Mouse (Mus musculus): Measurements from ENCODE around the gene 1700016D06Rik. TPM values are rescaled to one million over a fixed set of nuclear protein-coding genes. Genes with fewer than 3 reads are reported as not detected.

Gene 1700016D06Rik
- total and polyA plus RNA-seq, 3 experiments: not detected

DNA sequence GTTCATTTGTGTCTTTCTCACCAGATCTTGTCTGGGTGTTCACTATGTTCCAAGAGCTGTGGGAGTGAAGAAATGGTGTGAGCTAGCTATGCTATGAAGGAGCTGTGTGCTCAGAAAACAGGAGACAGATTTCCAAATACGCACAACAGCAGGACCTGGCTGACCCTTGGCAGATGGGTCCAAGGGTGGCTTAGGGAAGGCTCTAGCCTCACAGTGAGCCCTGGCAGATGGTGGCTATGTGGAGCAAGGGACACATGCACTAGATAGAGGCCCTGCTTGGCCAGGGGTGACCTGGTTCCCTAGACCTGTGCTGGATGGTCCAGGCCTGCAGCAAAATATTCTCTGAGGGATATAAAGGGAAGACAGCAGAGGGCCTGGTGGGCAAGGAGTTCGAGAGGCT is 40.0 kb upstream of the 1700016D06Rik start:
- Histone ChIP-seq H3K27me3 (replicated peaks) (peaks cover 97% of the 10 kb centered on the region), H3K4me1 (ENCODE audit: control insufficient read depth in 1 of 2, insufficient read depth in 2 of 2) (no peaks in the 10 kb centered on the region), H3K9me3 (replicated peaks; ENCODE audit: low read length) (peaks cover 6% of the 10 kb centered on the region)

DNA sequence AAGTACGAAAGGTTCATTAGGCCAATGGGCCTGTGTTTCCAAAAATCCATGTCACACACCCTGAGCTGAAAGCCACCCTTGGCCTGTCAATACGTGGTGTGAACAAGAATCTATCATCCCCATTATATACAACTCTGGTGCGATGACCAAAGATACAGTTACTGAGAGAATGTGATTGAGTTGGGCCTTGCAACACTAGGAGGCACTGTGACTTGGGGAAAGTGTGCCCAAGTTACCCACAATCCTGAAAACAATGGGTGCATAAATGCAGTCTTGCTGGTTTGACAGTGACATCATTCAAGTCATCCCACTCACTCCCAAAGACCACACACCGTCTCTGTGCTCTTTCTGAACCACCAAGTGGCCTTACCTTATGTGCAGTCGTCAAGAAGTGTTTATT is 38.2 kb upstream of the 1700016D06Rik start:
- in situ Hi-C loops (cut with MboI; ENCODE audit: low pct_ligation_motif_present, low pct_unique_long_range_greater_than_20kb, low sequenced_read_pairs): no loop called here
- peaks cover 98% of the 10 kb centered on the region for H3K27me3 ChIP-seq (replicated peaks)
- peak; percentile 20 for TF ChIP-seq SMC3 (IDR thresholded peaks at IDR 0.05; ENCODE audit: low read depth, low read length)
- no peak for TF ChIP-seq UBTF (IDR thresholded peaks at IDR 0.05; ENCODE audit: low read depth, low read length)
- TF ChIP-seq CTCF (conservative IDR thresholded peaks at IDR 0.05 in 1 of 2, IDR thresholded peaks at IDR 0.05 in 1 of 2; ENCODE audit: low read depth in 2 of 2, low read length in 2 of 2): peak in 1 of 2 experiments; percentile 48; a peak in 2 of 4 replicates
- TF ChIP-seq RAD21 (IDR thresholded peaks at IDR 0.05; ENCODE audit: low read depth, low read length): peak; percentile 31
- H3K9ac ChIP-seq (ENCODE audit: insufficient read depth, low read depth): no peak overlapping the region
- H3K4me3 ChIP-seq (replicated peaks in 1 of 3; ENCODE audit: low read depth in 2 of 3, low read length in 2 of 3, poor library complexity in 1 of 3): no peak overlapping the region
- no peaks in the 10 kb centered on the region for H3K79me2 ChIP-seq (replicated peaks; ENCODE audit: control insufficient read depth, extremely low read depth, insufficient read depth, poor library complexity, severe bottlenecking)
- peaks cover 0 to under 1% of the 10 kb centered on the region in 2 experiments; a peak in 1 of 4 replicates for H3K4me1 ChIP-seq (ENCODE audit: control insufficient read depth in 1 of 2, insufficient read depth in 2 of 2)
- H3K4me2 ChIP-seq (ENCODE audit: insufficient read depth, low read depth, poor library complexity, severe bottlenecking): no peak overlapping the region
- dilution Hi-C loops (cut with MboI; ENCODE audit: extremely low pct_ligation_motif_present, extremely low pct_unique_long_range_greater_than_20kb, low sequenced_read_pairs): no loop called here
- H3K27ac ChIP-seq (ENCODE audit: insufficient read depth, low read depth): no peak overlapping the region
- no peaks in the 10 kb centered on the region for H3K36me3 ChIP-seq (replicated peaks in 1 of 2; ENCODE audit: control insufficient read depth in 1 of 2, insufficient read depth in 1 of 2, low read length in 1 of 2)
- no peak for DNase-seq (ENCODE audit: extremely low read depth)
- H3K9me3 ChIP-seq (replicated peaks; ENCODE audit: low read length): no peaks in the 10 kb centered on the region

More for the DNA sequence above, 40.0 kb upstream of the 1700016D06Rik start:
- Histone ChIP-seq H3K79me2 (replicated peaks; ENCODE audit: control insufficient read depth, extremely low read depth, insufficient read depth, poor library complexity, severe bottlenecking) (no peaks in the 10 kb centered on the region), H3K27ac (ENCODE audit: insufficient read depth, low read depth) (no peak overlapping the region), H3K9ac (ENCODE audit: insufficient read depth, low read depth) (no peak overlapping the region), H3K4me3 (replicated peaks in 1 of 3; ENCODE audit: low read depth in 2 of 3, low read length in 2 of 3, poor library complexity in 1 of 3) (no peak overlapping the region), H3K4me2 (ENCODE audit: insufficient read depth, low read depth, poor library complexity, severe bottlenecking) (no peak overlapping the region), H3K36me3 (replicated peaks in 1 of 2; ENCODE audit: control insufficient read depth in 1 of 2, insufficient read depth in 1 of 2, low read length in 1 of 2) (no peaks in the 10 kb centered on the region)
- in situ Hi-C loops (cut with MboI; ENCODE audit: low pct_ligation_motif_present, low pct_unique_long_range_greater_than_20kb, low sequenced_read_pairs) (loop anchor here (10.0 kb wide), 1 partner anchor 204 kb away; no protein-coding TSS in a partner anchor), dilution Hi-C loops (cut with MboI; ENCODE audit: extremely low pct_ligation_motif_present, extremely low pct_unique_long_range_greater_than_20kb, low sequenced_read_pairs) (no loop called here)
- DNase-seq (ENCODE audit: extremely low read depth): no peak
- TF ChIP-seq SMC3 (IDR thresholded peaks at IDR 0.05; ENCODE audit: low read depth, low read length) (no peak), MAX (IDR thresholded peaks at IDR 0.05; ENCODE audit: low read length) (no peak)

DNA sequence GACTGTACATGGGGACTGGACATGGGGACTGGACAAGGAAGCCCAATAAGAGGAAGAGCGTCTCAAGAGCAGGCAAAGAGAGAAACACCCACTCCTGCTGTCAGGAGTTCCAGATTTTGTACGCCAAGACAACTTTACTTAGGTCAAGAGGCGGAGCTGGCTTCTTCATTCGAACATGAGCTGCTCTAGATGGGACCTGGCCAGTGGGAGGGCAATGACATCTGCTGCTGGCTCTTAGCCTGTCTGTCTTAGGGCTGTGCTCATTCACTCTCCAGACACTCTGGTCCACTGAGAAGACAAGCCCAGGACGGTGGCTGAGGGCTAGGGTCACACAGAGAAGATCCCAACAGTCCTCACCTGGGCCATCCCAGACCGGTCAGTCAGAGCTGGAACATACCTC is 36.2 kb upstream of the 1700016D06Rik start:
- H3K27me3 ChIP-seq (replicated peaks): peaks cover 97% of the 10 kb centered on the region

More for the DNA sequence above, 36.2 kb upstream of the 1700016D06Rik start:
- TF ChIP-seq SIN3A (IDR thresholded peaks at IDR 0.05; ENCODE audit: low read length) (no peak), USF2 (conservative IDR thresholded peaks at IDR 0.05; ENCODE audit: low read depth, low read length) (no peak), RAD21 (IDR thresholded peaks at IDR 0.05; ENCODE audit: low read depth, low read length) (no peak), CHD1 (IDR thresholded peaks at IDR 0.05; ENCODE audit: low read depth, low read length) (no peak), MAX (IDR thresholded peaks at IDR 0.05; ENCODE audit: low read length) (no peak), USF1 (IDR thresholded peaks at IDR 0.05; ENCODE audit: low read depth, low read length) (no peak), ZC3H11A (IDR thresholded peaks at IDR 0.05; ENCODE audit: low read depth, low read length) (no peak), MAFK (IDR thresholded peaks at IDR 0.05; ENCODE audit: insufficient replicate concordance, low read length) (no peak), GABPA (IDR thresholded peaks at IDR 0.05; ENCODE audit: insufficient replicate concordance, low read depth, low read length) (no peak), MYC (IDR thresholded peaks at IDR 0.05; ENCODE audit: low read depth, low read length) (no peak), IRF4 (IDR thresholded peaks at IDR 0.05; ENCODE audit: low read depth, low read length) (no peak), CHD2 (IDR thresholded peaks at IDR 0.05; ENCODE audit: low read length) (no peak), EP300 (IDR thresholded peaks at IDR 0.05; ENCODE audit: low read length) (no peak), HCFC1 (IDR thresholded peaks at IDR 0.05; ENCODE audit: low read depth, low read length) (no peak), UBTF (IDR thresholded peaks at IDR 0.05; ENCODE audit: low read depth, low read length) (no peak), SMC3 (IDR thresholded peaks at IDR 0.05; ENCODE audit: low read depth, low read length) (no peak), ETS1 (conservative IDR thresholded peaks at IDR 0.05; ENCODE audit: low read depth, low read length) (no peak), TCF12 (IDR thresholded peaks at IDR 0.05; ENCODE audit: low read depth, low read length) (no peak)
- dilution Hi-C loops (cut with MboI; ENCODE audit: extremely low pct_ligation_motif_present, extremely low pct_unique_long_range_greater_than_20kb, low sequenced_read_pairs): no loop called here
- peaks cover 0 to 4% of the 10 kb centered on the region in 2 experiments; a peak in 2 of 4 replicates for H3K4me1 ChIP-seq (ENCODE audit: control insufficient read depth in 1 of 2, insufficient read depth in 2 of 2)
- no peak overlapping the region for H3K27ac ChIP-seq (ENCODE audit: insufficient read depth, low read depth)
- no peak for DNase-seq (ENCODE audit: extremely low read depth)
- in situ Hi-C loops (cut with MboI; ENCODE audit: low pct_ligation_motif_present, low pct_unique_long_range_greater_than_20kb, low sequenced_read_pairs): no loop called here
- no peaks in the 10 kb centered on the region for H3K36me3 ChIP-seq (replicated peaks in 1 of 2; ENCODE audit: control insufficient read depth in 1 of 2, insufficient read depth in 1 of 2, low read length in 1 of 2)
- H3K9me3 ChIP-seq (replicated peaks; ENCODE audit: low read length): no peaks in the 10 kb centered on the region
- no peak overlapping the region for H3K4me3 ChIP-seq (replicated peaks in 1 of 3; ENCODE audit: low read depth in 2 of 3, low read length in 2 of 3, poor library complexity in 1 of 3)
- H3K4me2 ChIP-seq (ENCODE audit: insufficient read depth, low read depth, poor library complexity, severe bottlenecking): no peak overlapping the region
- no peaks in the 10 kb centered on the region for H3K79me2 ChIP-seq (replicated peaks; ENCODE audit: control insufficient read depth, extremely low read depth, insufficient read depth, poor library complexity, severe bottlenecking)
- H3K9ac ChIP-seq (ENCODE audit: insufficient read depth, low read depth): no peak overlapping the region
